Mouse (Mus musculus) gastrocnemius, postnatal 14 days (tissue): ENCODE results near the gene Pla2g2f. TPM values are rescaled to one million over a fixed set of nuclear protein-coding genes. Genes with fewer than 3 reads are reported as not detected.

ENCODE experiments used
- DNase-seq: peaks from one replicate; pipeline ENCODE4 v3.0.0; 2021; ENCODE audit warnings: mixed read lengths
- intact Hi-C: fragments of 180-260 bp; cut with DNase I; formaldehyde crosslinking; loops from one replicate; pipeline ENCODE4 v1.15.1; 2025; ENCODE audit warnings: low total_unique reads
- total RNA-seq, 2 experiments: library from RNA; stranded (reverse); gene quantifications; 2 replicates each; pipeline ENCODE4 v1.2.3; 2021

Gene Pla2g2f
- total RNA-seq, 2 experiments from 2014 or later: not detected

- intact Hi-C loops: no loop called here
- DNase-seq: no peak
Observed at GRCm38 (mm10) chr4:138775435-138775834, 18.0 kb upstream of the Pla2g2f start, which contains the start of gene Pla2g2d. TSS of gene Pla2g2d (plus strand) at chr4:138775735.

GRCm38 (mm10) chr4:138772386-138772785 is 15.0 kb upstream of the Pla2g2f start:
- intact Hi-C loops: no loop called here
- DNase-seq: no peak

- intact Hi-C loops: no loop called here
- DNase-seq: no peak
Observed at GRCm38 (mm10) chr4:138771970-138772369, 14.5 kb upstream of the Pla2g2f start.

- intact Hi-C loops: no loop called here
- DNase-seq: no peak
Observed at GRCm38 (mm10) chr4:138762266-138762665, 4.8 kb upstream of the Pla2g2f start.

- no peak for DNase-seq
- intact Hi-C loops: no loop called here
Observed at GRCm38 (mm10) chr4:138755983-138756382, 1.4 kb downstream of the Pla2g2f start.

DNA sequence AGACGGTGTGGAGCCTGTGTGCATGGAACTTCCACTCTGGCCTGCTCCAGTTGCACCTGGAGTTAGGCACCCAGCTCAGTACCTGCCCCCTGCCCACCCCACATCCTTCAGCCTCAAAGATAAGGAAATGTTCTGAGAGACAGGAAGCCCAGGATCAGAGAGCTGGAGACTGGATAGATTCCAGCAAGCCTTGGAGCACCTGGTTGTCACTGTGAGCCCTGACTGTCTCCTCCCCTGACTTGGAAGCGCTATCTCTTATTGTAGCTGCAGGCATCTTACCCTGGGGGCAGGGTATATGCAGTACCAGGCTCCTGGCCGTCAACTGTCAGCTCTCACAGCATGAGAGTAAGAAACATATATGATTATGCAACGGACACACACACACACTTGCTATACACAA is 2.0 kb downstream of the Pla2g2f start:
- no peak for DNase-seq
- intact Hi-C loops: no loop called here

- no peak for DNase-seq
- intact Hi-C loops: loop anchor here (5.0 kb wide), 1 partner anchor 98 kb away; no protein-coding TSS in a partner anchor
Observed at GRCm38 (mm10) chr4:138754432-138754831, 3.0 kb downstream of the Pla2g2f start.

GRCm38 (mm10) chr4:138753608-138754007 is 3.8 kb downstream of the Pla2g2f start:
- DNase-seq: no peak
- intact Hi-C loops: loop anchor here (5.0 kb wide), 1 partner anchor 99 kb away; no protein-coding TSS in a partner anchor

- DNase-seq: no peak
- intact Hi-C loops: loop anchor here (5.0 kb wide), 1 partner anchor 100 kb away; no protein-coding TSS in a partner anchor
Observed at GRCm38 (mm10) chr4:138752603-138753002, 4.8 kb downstream of the Pla2g2f start.

- DNase-seq: no peak
- intact Hi-C loops: loop anchor here (5.0 kb wide), 1 partner anchor 44 kb away; no protein-coding TSS in a partner anchor
Observed at GRCm38 (mm10) chr4:138748369-138749072, 8.9 kb downstream of the Pla2g2f start.

DNA sequence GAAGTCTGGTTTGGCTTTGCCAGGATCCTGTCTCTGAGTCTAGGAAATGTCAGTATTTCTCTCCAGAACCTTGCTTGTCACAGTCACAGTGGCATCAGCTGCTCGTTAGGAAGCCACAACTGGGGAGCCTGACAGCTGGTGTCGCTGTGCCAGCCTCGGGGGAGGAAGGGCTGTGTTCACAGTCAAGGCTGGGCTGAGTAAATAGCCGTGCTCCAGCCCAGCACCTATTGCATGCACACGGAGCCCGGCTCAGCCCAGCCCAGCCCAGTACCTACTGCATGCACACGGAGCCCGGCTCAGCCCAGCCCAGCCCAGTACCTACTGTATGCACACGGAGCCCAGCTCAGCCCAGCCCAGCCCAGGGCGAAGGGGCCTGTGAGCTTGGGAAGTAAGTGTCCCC is 9.6 kb downstream of the Pla2g2f start:
- intact Hi-C loops: loop anchor here (5.0 kb wide), 1 partner anchor 44 kb away; no protein-coding TSS in a partner anchor
- peak; percentile 26 for DNase-seq

DNA sequence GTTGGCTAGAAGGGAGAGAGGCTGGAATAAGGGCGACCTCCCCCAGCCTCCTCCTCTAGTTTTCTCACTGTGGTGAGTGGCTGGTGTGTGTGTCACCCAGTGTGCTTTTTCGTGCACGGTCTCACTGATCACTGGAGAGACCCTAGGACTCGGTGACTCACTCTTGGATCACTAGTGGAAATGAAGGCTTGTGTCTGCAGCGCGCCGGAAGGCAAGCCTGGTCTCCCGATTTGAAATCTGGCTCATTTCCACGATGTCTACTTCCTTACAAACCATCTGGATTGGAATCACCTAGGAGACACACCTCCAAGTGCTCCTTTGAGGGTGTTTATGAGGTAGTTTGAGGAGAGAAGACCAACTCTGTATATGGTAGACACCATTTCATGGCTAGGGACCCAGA is 10.6 kb downstream of the Pla2g2f start:
- intact Hi-C loops: loop anchor here (5.0 kb wide), 1 partner anchor 45 kb away; no protein-coding TSS in a partner anchor
- DNase-seq: no peak

- peak; percentile 58 for DNase-seq
- intact Hi-C loops: loop anchor here (5.0 kb wide), 1 partner anchor 46 kb away; no protein-coding TSS in a partner anchor
Observed at GRCm38 (mm10) chr4:138745884-138746283, 11.5 kb downstream of the Pla2g2f start.

- no peak for DNase-seq
- intact Hi-C loops: no loop called here
Observed at GRCm38 (mm10) chr4:138739136-138739851, 18.1 kb downstream of the Pla2g2f start.

- DNase-seq: no peak
- intact Hi-C loops: no loop called here
Observed at GRCm38 (mm10) chr4:138737031-138737430, 20.4 kb downstream of the Pla2g2f start, which contains the start of gene Ubxn10. TSS of gene Ubxn10 (minus strand) at chr4:138737167.

DNA sequence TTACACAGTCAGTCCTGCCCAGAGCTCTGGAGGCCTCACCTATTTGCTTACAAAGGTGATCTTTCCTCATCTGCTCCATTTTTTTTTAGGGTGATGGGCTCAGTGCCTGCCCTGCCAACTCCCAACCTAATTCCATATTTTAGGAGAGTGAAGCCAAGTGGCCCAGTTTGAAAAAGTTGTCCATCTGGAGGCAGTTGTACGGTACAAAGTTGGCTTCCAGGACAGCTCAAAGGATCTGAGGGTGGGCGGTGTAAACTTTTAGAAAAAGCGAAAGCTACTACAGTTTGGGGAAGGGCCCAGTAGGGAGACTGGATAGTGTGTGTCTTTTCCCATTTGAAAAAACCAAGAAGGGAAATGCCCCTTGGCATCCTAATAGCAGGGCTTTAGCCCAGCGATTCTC is 22.6 kb downstream of the Pla2g2f start:
- DNase-seq: no peak
- intact Hi-C loops: no loop called here

GRCm38 (mm10) chr4:138734105-138734504 is 23.3 kb downstream of the Pla2g2f start:
- no peak for DNase-seq
- intact Hi-C loops: no loop called here

GRCm38 (mm10) chr4:138729018-138729703 is 28.3 kb downstream of the Pla2g2f start:
- no peak for DNase-seq
- intact Hi-C loops: no loop called here

- DNase-seq: no peak
- intact Hi-C loops: no loop called here
Observed at GRCm38 (mm10) chr4:138725751-138726150, 31.7 kb downstream of the Pla2g2f start.

GRCm38 (mm10) chr4:138725127-138725461 is 32.3 kb downstream of the Pla2g2f start:
- intact Hi-C loops: no loop called here
- DNase-seq: peak; percentile 59
